Mouse (Mus musculus): Measurements from ENCODE around the gene Nlrp6. TPM values are rescaled to one million over a fixed set of nuclear protein-coding genes. Genes with fewer than 3 reads are reported as not detected.

Nlrp6 gene
- polyA plus RNA-seq, 1 experiment = not detected

GRCm38 (mm10) chr7:140946311-140946710, 25.6 kb downstream of the Nlrp6 start:
- H3K4me1 ChIP-seq (ENCODE audit: control insufficient read depth, insufficient read depth, low read length) = peaks cover 8% of the 10 kb centered on the region; the same call in 1 of the 2 replicates
- no peak for TF ChIP-seq POLR2A (IDR thresholded peaks at IDR 0.05; ENCODE audit: low read depth, low read length)
- H3K4me3 ChIP-seq (ENCODE audit: insufficient read depth, low read length) = no peak overlapping the region
- H3K27ac ChIP-seq (ENCODE audit: insufficient read depth, low read length) = no peak overlapping the region

- Histone ChIP-seq H3K27ac (ENCODE audit: insufficient read depth, low read length) (no peak overlapping the region), H3K4me1 (ENCODE audit: control insufficient read depth, insufficient read depth, low read length) (peaks cover 10% of the 10 kb centered on the region; the same call in 1 of the 2 replicates), H3K4me3 (ENCODE audit: insufficient read depth, low read length) (no peak overlapping the region)
- TF ChIP-seq CTCF (IDR thresholded peaks at IDR 0.05; ENCODE audit: borderline replicate concordance, insufficient read depth, low read length) = no peak
- TF ChIP-seq POLR2A (IDR thresholded peaks at IDR 0.05; ENCODE audit: low read depth, low read length) = no peak
Observed at GRCm38 (mm10) chr7:140946980-140947379, 26.3 kb downstream of the Nlrp6 start.

GRCm38 (mm10) chr7:140948161-140948560, 27.5 kb downstream of the Nlrp6 start:
- no peak overlapping the region for H3K27ac ChIP-seq (ENCODE audit: insufficient read depth, low read length)
- H3K4me3 ChIP-seq (ENCODE audit: insufficient read depth, low read length) = no peak overlapping the region
- no peak for TF ChIP-seq POLR2A (IDR thresholded peaks at IDR 0.05; ENCODE audit: low read depth, low read length)
- no peak for TF ChIP-seq CTCF (IDR thresholded peaks at IDR 0.05; ENCODE audit: borderline replicate concordance, insufficient read depth, low read length)
- peaks cover 13% of the 10 kb centered on the region; the same call in 1 of the 2 replicates for H3K4me1 ChIP-seq (ENCODE audit: control insufficient read depth, insufficient read depth, low read length)

GRCm38 (mm10) chr7:140949255-140949654, 28.6 kb downstream of the Nlrp6 start:
- peaks cover 13% of the 10 kb centered on the region for H3K4me1 ChIP-seq (ENCODE audit: control insufficient read depth, insufficient read depth, low read length)
- no peak overlapping the region for H3K27ac ChIP-seq (ENCODE audit: insufficient read depth, low read length)
- TF ChIP-seq CTCF (IDR thresholded peaks at IDR 0.05; ENCODE audit: borderline replicate concordance, insufficient read depth, low read length) (no peak), POLR2A (IDR thresholded peaks at IDR 0.05; ENCODE audit: low read depth, low read length) (no peak)
- H3K4me3 ChIP-seq (ENCODE audit: insufficient read depth, low read length) = no peak overlapping the region

- no peak for TF ChIP-seq CTCF (IDR thresholded peaks at IDR 0.05; ENCODE audit: borderline replicate concordance, insufficient read depth, low read length)
- TF ChIP-seq POLR2A (IDR thresholded peaks at IDR 0.05; ENCODE audit: low read depth, low read length) = no peak
Observed at GRCm38 (mm10) chr7:140949824-140950530, 29.3 kb downstream of the Nlrp6 start, which contains the start of gene Ifitm5. TSS of gene Ifitm5 (minus strand) at chr7:140950291.

GRCm38 (mm10) chr7:140951051-140951450, 30.3 kb downstream of the Nlrp6 start:
- no peak for TF ChIP-seq POLR2A (IDR thresholded peaks at IDR 0.05; ENCODE audit: low read depth, low read length)
- TF ChIP-seq CTCF (IDR thresholded peaks at IDR 0.05; ENCODE audit: borderline replicate concordance, insufficient read depth, low read length) = no peak
- H3K4me1 ChIP-seq (ENCODE audit: control insufficient read depth, insufficient read depth, low read length) = peaks cover 13% of the 10 kb centered on the region
- H3K4me3 ChIP-seq (ENCODE audit: insufficient read depth, low read length) = no peak overlapping the region
- H3K27ac ChIP-seq (ENCODE audit: insufficient read depth, low read length) = peak overlapping the region; percentile 1; the same call in 1 of the 2 replicates

More at GRCm38 (mm10) chr7:140949824-140950530, 29.3 kb downstream of the Nlrp6 start, which contains the start of gene Ifitm5:
- H3K27ac ChIP-seq (ENCODE audit: insufficient read depth, low read length) = no peak within 1 kb of the TSS; the same call in 1 of the 2 replicates
- peaks cover 13% of the 10 kb centered on the region for H3K4me1 ChIP-seq (ENCODE audit: control insufficient read depth, insufficient read depth, low read length)
- no peak within 1 kb of the TSS for H3K4me3 ChIP-seq (ENCODE audit: insufficient read depth, low read length)

- 0 out of 2 replicates have a peak overlapping the region, but pooled peaks have one; percentile 1 for H3K27ac ChIP-seq (ENCODE audit: insufficient read depth, low read length)
- H3K4me3 ChIP-seq (ENCODE audit: insufficient read depth, low read length) = no peak overlapping the region
- peaks cover 13% of the 10 kb centered on the region for H3K4me1 ChIP-seq (ENCODE audit: control insufficient read depth, insufficient read depth, low read length)
- TF ChIP-seq CTCF (IDR thresholded peaks at IDR 0.05; ENCODE audit: borderline replicate concordance, insufficient read depth, low read length) (no peak), POLR2A (IDR thresholded peaks at IDR 0.05; ENCODE audit: low read depth, low read length) (no peak)
Observed at GRCm38 (mm10) chr7:140951765-140952164, 31.1 kb downstream of the Nlrp6 start.

GRCm38 (mm10) chr7:140952441-140952840, 31.7 kb downstream of the Nlrp6 start:
- Histone ChIP-seq H3K4me1 (ENCODE audit: control insufficient read depth, insufficient read depth, low read length) (peaks cover 13% of the 10 kb centered on the region), H3K27ac (ENCODE audit: insufficient read depth, low read length) (no peak overlapping the region), H3K4me3 (ENCODE audit: insufficient read depth, low read length) (no peak overlapping the region)
- TF ChIP-seq POLR2A (IDR thresholded peaks at IDR 0.05; ENCODE audit: low read depth, low read length) (no peak), CTCF (IDR thresholded peaks at IDR 0.05; ENCODE audit: borderline replicate concordance, insufficient read depth, low read length) (no peak)

- H3K27ac ChIP-seq (ENCODE audit: insufficient read depth, low read length) = no peak overlapping the region
- peaks cover 13% of the 10 kb centered on the region for H3K4me1 ChIP-seq (ENCODE audit: control insufficient read depth, insufficient read depth, low read length)
- no peak overlapping the region for H3K4me3 ChIP-seq (ENCODE audit: insufficient read depth, low read length)
- TF ChIP-seq POLR2A (IDR thresholded peaks at IDR 0.05; ENCODE audit: low read depth, low read length) = no peak
- no peak for TF ChIP-seq CTCF (IDR thresholded peaks at IDR 0.05; ENCODE audit: borderline replicate concordance, insufficient read depth, low read length)
Observed at GRCm38 (mm10) chr7:140953133-140953532, 32.4 kb downstream of the Nlrp6 start.

Measured in embryonic fibroblast, embryonic 13.5 days (primary cell).